8 mouse cellular contexts compared by ENCODE assay signal in the genomic region with DNA sequence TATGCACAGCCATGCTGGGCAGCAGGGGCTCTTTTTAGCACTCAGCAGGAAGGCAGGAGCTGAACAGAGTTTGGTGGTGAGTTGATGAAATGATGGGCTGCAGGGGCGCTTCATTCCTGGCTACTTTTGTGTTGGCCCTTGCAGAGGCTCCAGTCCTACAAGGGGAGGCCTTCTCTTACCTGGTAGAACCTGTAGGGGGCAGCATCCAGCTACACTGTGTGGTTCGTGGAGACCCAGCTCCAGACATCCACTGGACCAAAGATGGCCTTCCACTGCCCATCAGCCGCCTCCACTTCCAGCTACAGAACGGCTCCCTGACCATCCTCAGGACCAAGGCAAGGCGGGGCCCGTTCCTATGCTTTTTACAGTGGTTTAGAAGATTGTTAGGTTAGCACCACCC. TPM values are rescaled to one million over a fixed set of nuclear protein-coding genes. Genes with fewer than 3 reads are reported as not detected.
DNase-seq lines count a peak whose midpoint lies in the region; ATAC-seq and TF ChIP-seq lines count a peak whose summit lies in the region.

No protein-coding gene starts in this region.

- peaks cover 35% of the 10 kb centered on the region for H3K27me3 ChIP-seq in heart, embryonic 10.5 days (ENCODE audit: insufficient read depth, poor library complexity, severe bottlenecking)
- H3K27me3 ChIP-seq in intestine, postnatal 0 days (replicated peaks; ENCODE audit: control insufficient read depth, insufficient read depth, low read length): no peaks in the 10 kb centered on the region
- H3K27me3 ChIP-seq in lung, postnatal 0 days (replicated peaks; ENCODE audit: insufficient read depth, low read length): no peaks in the 10 kb centered on the region

- H3K4me1 ChIP-seq in heart, embryonic 10.5 days: peaks cover 8% of the 10 kb centered on the region; the same call in 1 of the 2 replicates
- H3K4me1 ChIP-seq in intestine, postnatal 0 days (replicated peaks; ENCODE audit: control insufficient read depth, insufficient read depth, low read length): no peaks in the 10 kb centered on the region
- H3K4me1 ChIP-seq in lung, postnatal 0 days (ENCODE audit: insufficient read depth, low read depth, low read length): no peaks in the 10 kb centered on the region

- no peaks in the 10 kb centered on the region for H3K36me3 ChIP-seq in heart, embryonic 10.5 days
- H3K36me3 ChIP-seq in intestine, postnatal 0 days (ENCODE audit: control insufficient read depth, insufficient read depth): no peaks in the 10 kb centered on the region; the same call in 1 of the 2 replicates
- H3K36me3 ChIP-seq in lung, postnatal 0 days (ENCODE audit: insufficient read depth, low read length): no peaks in the 10 kb centered on the region

- TF ChIP-seq EP300 in lung, postnatal 0 days (IDR thresholded peaks at IDR 0.05): no peak

- no peak overlapping the region for H3K27ac ChIP-seq in heart, embryonic 10.5 days
- H3K27ac ChIP-seq in intestine, postnatal 0 days (ENCODE audit: low read depth, low read length): no peak overlapping the region
- H3K27ac ChIP-seq in lung, postnatal 0 days (ENCODE audit: low read length): no peak overlapping the region

- no peak for ATAC-seq in intestine, postnatal 0 days
- no peak for ATAC-seq in lung, postnatal 0 days

- H3K9ac ChIP-seq in intestine, postnatal 0 days (ENCODE audit: low read depth, low read length): no peak overlapping the region
- H3K9ac ChIP-seq in lung, postnatal 0 days (replicated peaks; ENCODE audit: low read depth): no peak overlapping the region

- DNase-seq in heart, adult 18-20 months: peak; percentile 27 to 65
- no peak for DNase-seq in heart, embryonic 10.5 days (ENCODE audit: low spot score)
- DNase-seq in thymus, postnatal 25 days: peak; percentile 15
- no peak for DNase-seq in thymus, adult 18-20 months
- DNase-seq in c-Kit-positive CD71-negative TER-119-negative erythroid progenitor cells, embryonic 14.5 days (ENCODE audit: low read depth): peak; percentile 62
- DNase-seq in lung, postnatal 0 days (ENCODE audit: low spot score): peak; percentile 63
- peak; percentile 75 for DNase-seq in testis, postnatal 10 days (ENCODE audit: low spot score)

- H3K9me3 ChIP-seq in heart, embryonic 10.5 days: no peaks in the 10 kb centered on the region
- H3K9me3 ChIP-seq in intestine, postnatal 0 days (ENCODE audit: control insufficient read depth): no peaks in the 10 kb centered on the region
- no peaks in the 10 kb centered on the region for H3K9me3 ChIP-seq in lung, postnatal 0 days (ENCODE audit: low read length)

- 31% methylated on average over 6 of the region's 6 CpGs for WGBS in heart, embryonic 10.5 days
- 39% methylated on average over 6 of the region's 6 CpGs for WGBS in intestine, postnatal 0 days
- 36% methylated on average over 6 of the region's 6 CpGs for WGBS in lung, postnatal 0 days

- H3K4me2 ChIP-seq in intestine, postnatal 0 days (replicated peaks; ENCODE audit: low read depth): no peak overlapping the region
- no peak overlapping the region for H3K4me2 ChIP-seq in lung, postnatal 0 days (replicated peaks; ENCODE audit: low read depth, low read length)

- no peak overlapping the region for H3K4me3 ChIP-seq in heart, embryonic 10.5 days
- H3K4me3 ChIP-seq in intestine, postnatal 0 days (ENCODE audit: low read depth, low read length): no peak overlapping the region
- no peak overlapping the region for H3K4me3 ChIP-seq in lung, postnatal 0 days (ENCODE audit: low read depth, low read length)

- peak; percentile 84 for TF ChIP-seq CTCF in intestine, postnatal 0 days (IDR thresholded peaks at IDR 0.05; ENCODE audit: low read depth)
- TF ChIP-seq CTCF in lung, postnatal 0 days (IDR thresholded peaks at IDR 0.05): peak; percentile 84

RNA-seq across cellular contexts. Expression of a gene that starts 34.4 kb away (rescaled TPM):
- 1 to 10 TPM; 5.2 to 7.6 TPM for total RNA-seq in heart, adult 18-20 months (2021)
- 8.9 and 18.2 TPM in 2 replicates for polyA plus RNA-seq in heart, embryonic 10.5 days (2016; fragmentation: Nextera tagmentation; extraction: Ambion mirVana)
- 492 and 545 TPM in 2 replicates for polyA plus RNA-seq in intestine, postnatal 0 days (2015; fragmentation: Nextera tagmentation; extraction: Ambion mirVana)
- 26.0 and 27.0 TPM in 2 replicates for polyA plus RNA-seq in lung, postnatal 0 days (2015; fragmentation: Nextera tagmentation; extraction: Ambion mirVana)

Comparison
In these comparisons a context has a peak if more than half of its experiments do, and no peak if none do; other contexts are left out.
1. DNase-seq: peak in heart, adult 18-20 months (2 of 2), thymus, postnatal 25 days (single experiment), c-Kit-positive CD71-negative TER-119-negative erythroid progenitor cells, embryonic 14.5 days (single experiment), lung, postnatal 0 days (single experiment) and testis, postnatal 10 days (single experiment); none in heart, embryonic 10.5 days (single experiment) and thymus, adult 18-20 months (0 of 2).
2. RNA of a gene that starts 34.4 kb away (polyA plus RNA-seq): 492 to 545 TPM in intestine, postnatal 0 days; 26.0 to 27.0 TPM in lung, postnatal 0 days and 8.9 to 18.2 TPM in heart, embryonic 10.5 days; every median in the first group is over 10 times any median in the second.